Mouse (Mus musculus) intestine, postnatal 0 days (tissue): ENCODE results near the gene Cblb. TPM values are rescaled to one million over a fixed set of nuclear protein-coding genes. Genes with fewer than 3 reads are reported as not detected.

Experiments
- ATAC-seq: fragments of 200-750 bp; cut with Nextera tagmentation; 2 replicates; pipeline ENCODE4 v1.8.0; 2017; ENCODE audit warnings: mild to moderate bottlenecking, moderate TSS enrichment, moderate library complexity
- H3K27ac ChIP-seq: fragments of 300-500 bp; sonication (generic); 2 replicates; pipeline ENCODE4 v1.5.1; 2014; ENCODE audit warnings: mild to moderate bottlenecking, low read depth, low read length, moderate library complexity
- H3K27me3 ChIP-seq: fragments of 300-500 bp; sonication (generic); replicated peaks from 2 replicates; pipeline ENCODE4 v1.6.1; 2014; ENCODE audit warnings: low read length, mixed read lengths; ENCODE audit not compliant: control insufficient read depth, insufficient read depth
- H3K36me3 ChIP-seq: fragments of 300-500 bp; sonication (generic); 2 replicates; pipeline ENCODE4 v1.6.1; 2014; ENCODE audit warnings: mild to moderate bottlenecking, moderate library complexity; ENCODE audit not compliant: control insufficient read depth, insufficient read depth
- H3K4me1 ChIP-seq: fragments of 300-500 bp; sonication (generic); replicated peaks from 2 replicates; pipeline ENCODE4 v1.6.1; 2014; ENCODE audit warnings: antibody characterized with exemption, low read length, mixed read lengths; ENCODE audit not compliant: control insufficient read depth, insufficient read depth
- H3K4me2 ChIP-seq: fragments of 300-500 bp; sonication (generic); replicated peaks from 2 replicates; pipeline ENCODE4 v1.6.1; 2014; ENCODE audit warnings: low read depth, mild to moderate bottlenecking, moderate library complexity
- H3K4me3 ChIP-seq: fragments of 300-500 bp; sonication (generic); 2 replicates; pipeline ENCODE4 v1.5.1; 2014; ENCODE audit warnings: low read depth, low read length
- H3K9ac ChIP-seq: fragments of 300-500 bp; sonication (generic); 2 replicates; pipeline ENCODE4 v1.6.1; 2014; ENCODE audit warnings: mild to moderate bottlenecking, low read depth, low read length
- H3K9me3 ChIP-seq: fragments of 300-500 bp; sonication (generic); 2 replicates; pipeline ENCODE4 v1.6.1; 2016; ENCODE audit warnings: mixed run types; ENCODE audit not compliant: control insufficient read depth
- CTCF ChIP-seq: sonication (generic); IDR thresholded peaks from 2 replicates; pipeline ENCODE4 v1.5.1; 2016; ENCODE audit warnings: low read depth, mild to moderate bottlenecking, control low read depth, antibody characterized with exemption, moderate library complexity
- WGBS: fragments of 180-500 bp; shearing (Covaris S2); extraction: QIAGEN DNeasy Blood & Tissue Kit; methylation state at CpG from one replicate; pipeline ENCODE4 v1.1.7; 2014; 5-methylcytosine and 5-hydroxymethylcytosine counted together
- polyA plus RNA-seq: library from polyadenylated mRNA; unstranded; fragments of >200 nt; fragmentation: Nextera tagmentation; extraction: Ambion mirVana; gene quantifications from 2 replicates; pipeline ENCODE4 v1.2.1, GENCODE M21; 2015

Cblb gene
- polyA plus RNA-seq, 1 experiment from 2014 or later, result 4.4 TPM

- no peak overlapping the region for H3K4me2 ChIP-seq
- no peak overlapping the region for H3K4me3 ChIP-seq
- no peaks in the 10 kb centered on the region for H3K27me3 ChIP-seq
- no peak for TF ChIP-seq CTCF
- H3K9me3 ChIP-seq, result no peaks in the 10 kb centered on the region
- H3K36me3 ChIP-seq, result no peaks in the 10 kb centered on the region
- H3K9ac ChIP-seq, result no peak overlapping the region
- WGBS, result 62% methylated on average over 11 of the region's 11 CpGs
- H3K4me1 ChIP-seq, result peaks cover 5% of the 10 kb centered on the region
- H3K27ac ChIP-seq, result no peak overlapping the region
- no peak for ATAC-seq
Measured at GRCm38 (mm10) chr16:52134631-52135227, 103.7 kb downstream of the Cblb start.

GRCm38 (mm10) chr16:52135689-52136390, 104.8 kb downstream of the Cblb start:
- H3K9ac ChIP-seq, result no peak overlapping the region
- 0 out of 2 replicates have a peak, but pooled peaks cover 4% of the 10 kb centered on the region for H3K4me1 ChIP-seq
- H3K9me3 ChIP-seq, result no peaks in the 10 kb centered on the region
- H3K4me2 ChIP-seq, result no peak overlapping the region
- no peaks in the 10 kb centered on the region for H3K36me3 ChIP-seq
- H3K27me3 ChIP-seq, result no peaks in the 10 kb centered on the region
- no peak overlapping the region for H3K27ac ChIP-seq
- no peak for TF ChIP-seq CTCF
- ATAC-seq, result no peak
- H3K4me3 ChIP-seq, result no peak overlapping the region
- 84% methylated on average over 9 of the region's 9 CpGs for WGBS

- TF ChIP-seq CTCF, result no peak
- H3K36me3 ChIP-seq, result peaks cover 6% of the 10 kb centered on the region; the same call in 1 of the 2 replicates
- H3K27me3 ChIP-seq, result no peaks in the 10 kb centered on the region
- no peak overlapping the region for H3K27ac ChIP-seq
- no peak overlapping the region for H3K4me2 ChIP-seq
- no peak for ATAC-seq
- no peak overlapping the region for H3K9ac ChIP-seq
- 93% methylated on average over 13 of the region's 13 CpGs for WGBS
- no peaks in the 10 kb centered on the region for H3K4me1 ChIP-seq
- H3K9me3 ChIP-seq, result no peaks in the 10 kb centered on the region
- H3K4me3 ChIP-seq, result no peak overlapping the region
Measured at GRCm38 (mm10) chr16:52143101-52143500, 112.1 kb downstream of the Cblb start.

GRCm38 (mm10) chr16:52143818-52144217, 112.8 kb downstream of the Cblb start:
- H3K9me3 ChIP-seq, result no peaks in the 10 kb centered on the region
- no peak overlapping the region for H3K27ac ChIP-seq
- H3K4me2 ChIP-seq, result no peak overlapping the region
- no peaks in the 10 kb centered on the region for H3K4me1 ChIP-seq
- H3K36me3 ChIP-seq, result peaks cover 8% of the 10 kb centered on the region; the same call in 1 of the 2 replicates
- no peak for TF ChIP-seq CTCF
- H3K9ac ChIP-seq, result no peak overlapping the region
- no peak overlapping the region for H3K4me3 ChIP-seq
- WGBS, result 95% methylated on average over 3 of the region's 3 CpGs
- ATAC-seq, result no peak
- no peaks in the 10 kb centered on the region for H3K27me3 ChIP-seq

- ATAC-seq, result no peak
- Histone ChIP-seq H3K27ac (no peak overlapping the region), H3K4me2 (no peak overlapping the region), H3K27me3 (no peaks in the 10 kb centered on the region), H3K9me3 (no peaks in the 10 kb centered on the region), H3K4me3 (no peak overlapping the region), H3K9ac (no peak overlapping the region), H3K36me3 (peaks cover 8% of the 10 kb centered on the region; the same call in 1 of the 2 replicates), H3K4me1 (no peaks in the 10 kb centered on the region)
- 87% methylated on average over 5 of the region's 5 CpGs for WGBS
- TF ChIP-seq CTCF, result no peak
Measured at GRCm38 (mm10) chr16:52144792-52145191, 113.8 kb downstream of the Cblb start.

- Histone ChIP-seq H3K9me3 (no peaks in the 10 kb centered on the region), H3K4me3 (no peak overlapping the region), H3K36me3 (peaks cover 8% of the 10 kb centered on the region; the same call in 1 of the 2 replicates), H3K9ac (no peak overlapping the region), H3K4me1 (no peaks in the 10 kb centered on the region), H3K27me3 (no peaks in the 10 kb centered on the region), H3K4me2 (no peak overlapping the region), H3K27ac (no peak overlapping the region)
- 91% methylated on average over 4 of the region's 4 CpGs for WGBS
- TF ChIP-seq CTCF, result no peak
- no peak for ATAC-seq
Measured at GRCm38 (mm10) chr16:52145552-52145951, 114.5 kb downstream of the Cblb start.
